Mouse (Mus musculus) liver, embryonic 13.5 days (tissue): ENCODE measurements around the gene Sacm1l. TPM values are rescaled to one million over a fixed set of nuclear protein-coding genes. Genes with fewer than 3 reads are reported as not detected.

Experiments used
- ATAC-seq: fragments of 200-750 bp; cut with Nextera tagmentation; 2 replicates; pipeline ENCODE4 v1.8.0; 2017; ENCODE audit warnings: low read depth, mild to moderate bottlenecking, moderate number of reproducible peaks, moderate library complexity
- DNase-seq: peaks from one replicate; pipeline ENCODE4 v3.0.0; 2022
- H3K27ac ChIP-seq: fragments of 300-500 bp; sonication (generic); 2 replicates; pipeline ENCODE4 v1.5.1; 2015; ENCODE audit warnings: moderate library complexity, mild to moderate bottlenecking, inconsistent platforms
- H3K27me3 ChIP-seq: fragments of 300-500 bp; sonication (generic); 2 replicates; pipeline ENCODE4 v1.6.1; 2015; ENCODE audit warnings: mild to moderate bottlenecking, inconsistent platforms
- H3K36me3 ChIP-seq: fragments of 300-500 bp; sonication (generic); 2 replicates; pipeline ENCODE4 v1.6.1; 2015; ENCODE audit warnings: mild to moderate bottlenecking, inconsistent platforms
- H3K4me1 ChIP-seq: fragments of 300-500 bp; sonication (generic); replicated peaks from 2 replicates; pipeline ENCODE4 v1.6.1; 2015; ENCODE audit warnings: inconsistent platforms
- H3K4me2 ChIP-seq: fragments of 300-500 bp; sonication (generic); 2 replicates; pipeline ENCODE4 v1.6.1; 2015; ENCODE audit warnings: inconsistent platforms, mild to moderate bottlenecking, moderate library complexity
- H3K4me3 ChIP-seq: fragments of 300-500 bp; sonication (generic); replicated peaks from 2 replicates; pipeline ENCODE4 v1.5.1; 2015; ENCODE audit warnings: mild to moderate bottlenecking, inconsistent platforms
- H3K9ac ChIP-seq: fragments of 300-500 bp; sonication (generic); 2 replicates; pipeline ENCODE4 v1.6.1; 2015; ENCODE audit warnings: mild to moderate bottlenecking, inconsistent platforms
- H3K9me3 ChIP-seq: fragments of 300-500 bp; sonication (generic); replicated peaks from 2 replicates; pipeline ENCODE4 v1.6.1; 2016; ENCODE audit warnings: inconsistent platforms
- WGBS: fragments of 180-500 bp; shearing (Covaris S2); methylation state at CpG from one replicate; pipeline ENCODE4 v1.1.7; 2015; ENCODE audit not compliant: insufficient replicate concordance; 5-methylcytosine and 5-hydroxymethylcytosine counted together
- polyA plus RNA-seq: library from polyadenylated mRNA; unstranded; fragments of >200 nt; fragmentation: Nextera tagmentation; extraction: Ambion mirVana; gene quantifications from 2 replicates; pipeline ENCODE4 v1.2.1, GENCODE M21; 2015

The Sacm1l gene
- polyA plus RNA-seq, 1 experiment from 2014 or later: 27.3 TPM

GRCm38 (mm10) chr9:123491917-123492585, 37.5 kb upstream of the Sacm1l start:
- Histone ChIP-seq H3K27ac (peak overlapping the region; percentile 29; the same call in 1 of the 2 replicates), H3K4me3 (no peak overlapping the region), H3K4me2 (no peak overlapping the region), H3K36me3 (peaks cover 20% of the 10 kb centered on the region), H3K27me3 (no peaks in the 10 kb centered on the region), H3K9me3 (no peaks in the 10 kb centered on the region), H3K9ac (0 out of 2 replicates have a peak overlapping the region, but pooled peaks have one; percentile 13), H3K4me1 (peaks cover 84% of the 10 kb centered on the region)
- 77% methylated on average over 9 of the region's 9 CpGs for WGBS
- DNase-seq: no peak
- peak; percentile 35 for ATAC-seq

GRCm38 (mm10) chr9:123496665-123497064, 32.9 kb upstream of the Sacm1l start:
- H3K36me3 ChIP-seq: peaks cover 21% of the 10 kb centered on the region
- WGBS: 44% methylated on average over 13 of the region's 13 CpGs
- no peaks in the 10 kb centered on the region for H3K9me3 ChIP-seq
- H3K27ac ChIP-seq: no peak overlapping the region; the same call in 1 of the 2 replicates
- DNase-seq (peak; percentile 29), ATAC-seq (peak; percentile 36; the same call in 1 of the 2 replicates)
- H3K27me3 ChIP-seq: no peaks in the 10 kb centered on the region
- H3K4me3 ChIP-seq: no peak overlapping the region
- peaks cover 57% of the 10 kb centered on the region for H3K4me1 ChIP-seq
- H3K9ac ChIP-seq: no peak overlapping the region
- peak overlapping the region; percentile 38 for H3K4me2 ChIP-seq

GRCm38 (mm10) chr9:123497906-123498305, 31.7 kb upstream of the Sacm1l start:
- Histone ChIP-seq H3K27me3 (no peaks in the 10 kb centered on the region), H3K4me3 (no peak overlapping the region), H3K9me3 (no peaks in the 10 kb centered on the region), H3K27ac (no peak overlapping the region), H3K9ac (no peak overlapping the region), H3K4me1 (peaks cover 46% of the 10 kb centered on the region), H3K36me3 (peaks cover 31% of the 10 kb centered on the region), H3K4me2 (no peak overlapping the region)
- WGBS: 36% methylated on average over 5 of the region's 5 CpGs
- ATAC-seq (peak; percentile 18; the same call in 1 of the 2 replicates), DNase-seq (no peak)

GRCm38 (mm10) chr9:123500480-123500879, 29.1 kb upstream of the Sacm1l start:
- ATAC-seq (no peak), DNase-seq (no peak)
- Histone ChIP-seq H3K27ac (no peak overlapping the region), H3K9ac (no peak overlapping the region), H3K4me1 (peaks cover 25% of the 10 kb centered on the region), H3K9me3 (no peaks in the 10 kb centered on the region), H3K36me3 (peaks cover 52% of the 10 kb centered on the region), H3K4me3 (no peak overlapping the region), H3K4me2 (no peak overlapping the region), H3K27me3 (no peaks in the 10 kb centered on the region)
- 67% methylated on average over 4 of the region's 4 CpGs for WGBS

GRCm38 (mm10) chr9:123503171-123503834, 26.3 kb upstream of the Sacm1l start:
- Histone ChIP-seq H3K27me3 (no peaks in the 10 kb centered on the region), H3K9ac (no peak overlapping the region), H3K36me3 (peaks cover 58% of the 10 kb centered on the region), H3K4me2 (no peak overlapping the region), H3K9me3 (no peaks in the 10 kb centered on the region), H3K27ac (0 out of 2 replicates have a peak overlapping the region, but pooled peaks have one; percentile 15), H3K4me1 (peaks cover 9% of the 10 kb centered on the region; the same call in 1 of the 2 replicates), H3K4me3 (no peak overlapping the region)
- no peak for ATAC-seq
- WGBS: 81% methylated on average over 5 of the region's 5 CpGs
- no peak for DNase-seq

GRCm38 (mm10) chr9:123504325-123504724, 25.2 kb upstream of the Sacm1l start:
- 0 out of 2 replicates have a peak, but pooled peaks cover 6% of the 10 kb centered on the region for H3K4me1 ChIP-seq
- peak; percentile 46 for DNase-seq
- H3K4me3 ChIP-seq: no peak overlapping the region
- H3K36me3 ChIP-seq: peaks cover 58% of the 10 kb centered on the region
- H3K4me2 ChIP-seq: no peak overlapping the region
- H3K27ac ChIP-seq: no peak overlapping the region
- no peak overlapping the region for H3K9ac ChIP-seq
- no peaks in the 10 kb centered on the region for H3K27me3 ChIP-seq
- H3K9me3 ChIP-seq: no peaks in the 10 kb centered on the region
- 11% methylated on average over 2 of the region's 2 CpGs for WGBS
- ATAC-seq: peak; percentile 86

GRCm38 (mm10) chr9:123505598-123505997, 24.0 kb upstream of the Sacm1l start:
- H3K36me3 ChIP-seq: peaks cover 59% of the 10 kb centered on the region
- no peak overlapping the region for H3K4me3 ChIP-seq
- H3K27ac ChIP-seq: no peak overlapping the region
- H3K27me3 ChIP-seq: no peaks in the 10 kb centered on the region
- no peak for ATAC-seq
- H3K4me1 ChIP-seq: peaks cover 14% of the 10 kb centered on the region; the same call in 1 of the 2 replicates
- no peaks in the 10 kb centered on the region for H3K9me3 ChIP-seq
- no peak for DNase-seq
- H3K9ac ChIP-seq: no peak overlapping the region
- no peak overlapping the region for H3K4me2 ChIP-seq
- 50% methylated on average over 1 of the region's 1 CpGs for WGBS

- Histone ChIP-seq H3K4me1 (peaks cover 16% of the 10 kb centered on the region; the same call in 1 of the 2 replicates), H3K36me3 (peaks cover 59% of the 10 kb centered on the region), H3K27ac (no peak overlapping the region), H3K9me3 (no peaks in the 10 kb centered on the region), H3K9ac (no peak overlapping the region), H3K4me3 (no peak overlapping the region), H3K4me2 (no peak overlapping the region), H3K27me3 (no peaks in the 10 kb centered on the region)
- WGBS: 72% methylated on average over 4 of the region's 4 CpGs
- DNase-seq (no peak), ATAC-seq (no peak)
Measured at GRCm38 (mm10) chr9:123506270-123507146, 23.1 kb upstream of the Sacm1l start.

- peaks cover 62% of the 10 kb centered on the region for H3K36me3 ChIP-seq
- no peak overlapping the region for H3K27ac ChIP-seq
- H3K4me3 ChIP-seq: no peak overlapping the region
- H3K27me3 ChIP-seq: no peaks in the 10 kb centered on the region
- 65% methylated on average over 2 of the region's 2 CpGs for WGBS
- DNase-seq (no peak), ATAC-seq (no peak)
- H3K9ac ChIP-seq: no peak overlapping the region
- H3K4me1 ChIP-seq: peaks cover 16% of the 10 kb centered on the region; the same call in 1 of the 2 replicates
- no peak overlapping the region for H3K4me2 ChIP-seq
- H3K9me3 ChIP-seq: no peaks in the 10 kb centered on the region
Measured at GRCm38 (mm10) chr9:123507380-123507779, 22.2 kb upstream of the Sacm1l start.

GRCm38 (mm10) chr9:123508986-123509385, 20.6 kb upstream of the Sacm1l start:
- no peak for ATAC-seq
- DNase-seq: no peak
- no peaks in the 10 kb centered on the region for H3K9me3 ChIP-seq
- H3K36me3 ChIP-seq: peaks cover 60% of the 10 kb centered on the region
- peaks cover 16% of the 10 kb centered on the region; the same call in 1 of the 2 replicates for H3K4me1 ChIP-seq
- H3K4me2 ChIP-seq: no peak overlapping the region
- no peaks in the 10 kb centered on the region for H3K27me3 ChIP-seq
- no peak overlapping the region for H3K9ac ChIP-seq
- H3K4me3 ChIP-seq: no peak overlapping the region
- H3K27ac ChIP-seq: no peak overlapping the region
- 79% methylated on average over 2 of the region's 2 CpGs for WGBS
